Mouse (Mus musculus): ENCODE data around the gene Gm28048. TPM values are rescaled to one million over a fixed set of nuclear protein-coding genes. Genes with fewer than 3 reads are reported as not detected.

Gene Gm28048
- 130 TPM for polyA plus RNA-seq (2014; fragmentation: Illumina TruSeq; extraction: RNeasy Lipid Tissue Mini Kit (QIAGEN cat#74804); ENCODE audit: low read depth, low replicate concordance)

DNA sequence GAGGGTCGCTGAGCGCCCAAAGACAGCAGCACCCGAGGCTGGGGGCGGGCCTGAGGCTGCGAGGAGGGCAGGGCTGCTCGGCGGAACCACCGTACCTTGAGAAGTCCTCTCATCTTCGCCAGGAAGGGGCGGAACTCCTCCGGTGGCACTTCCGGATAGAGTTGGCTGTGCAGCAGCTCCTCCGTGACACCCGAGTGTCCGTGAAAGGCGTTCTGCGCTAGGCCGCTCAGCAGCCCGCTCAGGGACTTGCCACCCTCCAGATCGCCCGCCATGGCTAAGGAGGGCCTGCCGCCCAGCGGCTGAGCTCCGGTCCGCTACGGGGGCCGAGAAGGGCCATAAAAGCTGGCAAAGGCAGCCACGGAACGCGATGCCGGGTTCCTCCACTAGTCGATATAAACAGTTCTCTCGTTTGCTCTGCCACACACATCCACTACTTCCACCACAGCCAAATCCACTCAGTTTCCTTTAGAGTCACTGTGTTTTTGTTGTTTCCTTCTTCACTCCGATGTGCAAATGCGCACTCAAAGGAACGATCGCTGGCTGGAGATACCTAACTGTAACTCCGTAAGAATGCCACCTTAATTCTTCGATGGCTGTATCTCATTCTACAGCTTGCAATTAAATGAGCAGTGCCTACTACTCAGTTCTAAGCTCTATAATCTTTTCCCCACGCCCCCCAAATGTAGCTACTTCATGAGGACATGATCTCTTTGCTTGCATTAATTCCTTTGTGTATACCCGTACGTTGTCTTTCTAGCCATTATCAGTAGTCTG, at the start of gene Gm28048, which contains the start of gene Commd1:
Gm28048 (minus strand) TSS at position 107 of the 774 bp plus-strand sequence.
Commd1 (minus strand) TSS at position 399 of the 774 bp plus-strand sequence.

DNA sequence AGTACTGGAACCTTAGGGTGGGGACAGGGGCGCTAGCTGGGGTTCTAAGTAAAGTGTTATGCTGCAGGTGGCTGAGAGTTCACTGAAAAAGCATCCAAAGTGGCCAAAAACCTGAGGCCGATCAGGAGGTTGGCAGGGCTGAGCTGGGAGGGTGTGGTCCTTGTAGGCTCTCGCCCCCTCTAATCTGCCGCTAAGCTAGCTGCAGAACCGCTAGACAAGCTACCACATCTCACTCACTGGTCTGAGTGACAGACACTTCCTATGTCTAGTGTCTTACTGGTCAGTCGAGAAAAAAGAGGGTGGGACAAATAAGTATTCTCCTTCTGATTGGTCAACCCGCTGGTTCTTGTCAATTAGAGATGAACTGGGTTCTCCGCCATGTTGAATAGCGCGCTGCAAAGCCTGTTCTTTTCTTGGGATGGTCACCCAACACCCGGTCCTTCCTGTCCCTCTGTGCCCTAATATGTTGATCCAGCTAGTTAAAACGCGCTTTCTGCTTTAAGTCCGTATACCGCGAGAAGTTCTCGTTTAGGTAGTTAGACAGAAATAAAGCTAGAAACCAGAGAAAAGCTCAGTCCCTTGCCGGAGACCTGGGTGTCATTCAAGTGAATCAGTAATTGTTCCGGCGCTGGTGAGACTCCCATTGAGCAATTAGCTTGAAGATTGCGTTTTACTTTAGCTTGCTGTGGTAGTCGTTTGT, 25.7 kb upstream of the Gm28048 start, which contains the start of gene Fam161a:
Fam161a (plus strand) TSS at position 51 of the 700 bp plus-strand sequence.

DNA sequence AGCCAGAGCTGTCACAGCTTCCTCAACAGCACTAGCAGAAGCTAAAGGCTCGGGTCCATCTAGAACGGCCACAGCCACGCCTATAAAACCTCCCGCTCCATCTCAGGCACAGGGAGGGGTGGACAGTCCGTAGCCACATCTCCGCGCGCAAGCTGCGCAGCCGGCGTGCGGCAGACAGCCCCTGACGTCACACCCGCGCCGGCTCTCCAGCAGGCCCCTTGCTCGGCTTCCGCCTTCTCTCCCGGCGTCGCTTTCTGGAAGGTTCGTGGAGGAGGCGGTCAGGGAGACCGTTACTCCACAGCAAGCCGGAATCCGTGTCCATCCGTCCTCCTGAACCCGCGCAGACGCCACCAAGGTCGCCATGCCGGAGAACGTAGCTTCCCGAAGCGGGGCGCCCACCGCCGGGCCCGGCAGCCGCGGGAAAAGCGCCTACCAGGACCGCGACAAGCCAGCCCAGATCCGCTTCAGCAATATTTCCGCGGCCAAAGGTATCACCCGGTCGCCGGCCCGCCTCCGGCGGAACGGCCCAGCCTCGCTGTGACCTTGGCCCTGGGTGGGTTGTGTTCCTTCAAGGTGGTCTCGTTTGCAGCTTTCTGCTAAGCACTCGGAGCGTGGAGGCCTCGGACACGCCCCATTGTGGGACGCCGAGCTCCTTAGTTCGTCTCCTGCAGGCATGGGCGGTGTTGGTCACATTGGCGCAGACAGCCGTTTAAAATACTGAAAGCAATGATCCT, 8.7 kb upstream of the Gm28048 start, which contains the start of gene Cct4:
Cct4 (plus strand) TSS at position 127 of the 734 bp plus-strand sequence.

DNA sequence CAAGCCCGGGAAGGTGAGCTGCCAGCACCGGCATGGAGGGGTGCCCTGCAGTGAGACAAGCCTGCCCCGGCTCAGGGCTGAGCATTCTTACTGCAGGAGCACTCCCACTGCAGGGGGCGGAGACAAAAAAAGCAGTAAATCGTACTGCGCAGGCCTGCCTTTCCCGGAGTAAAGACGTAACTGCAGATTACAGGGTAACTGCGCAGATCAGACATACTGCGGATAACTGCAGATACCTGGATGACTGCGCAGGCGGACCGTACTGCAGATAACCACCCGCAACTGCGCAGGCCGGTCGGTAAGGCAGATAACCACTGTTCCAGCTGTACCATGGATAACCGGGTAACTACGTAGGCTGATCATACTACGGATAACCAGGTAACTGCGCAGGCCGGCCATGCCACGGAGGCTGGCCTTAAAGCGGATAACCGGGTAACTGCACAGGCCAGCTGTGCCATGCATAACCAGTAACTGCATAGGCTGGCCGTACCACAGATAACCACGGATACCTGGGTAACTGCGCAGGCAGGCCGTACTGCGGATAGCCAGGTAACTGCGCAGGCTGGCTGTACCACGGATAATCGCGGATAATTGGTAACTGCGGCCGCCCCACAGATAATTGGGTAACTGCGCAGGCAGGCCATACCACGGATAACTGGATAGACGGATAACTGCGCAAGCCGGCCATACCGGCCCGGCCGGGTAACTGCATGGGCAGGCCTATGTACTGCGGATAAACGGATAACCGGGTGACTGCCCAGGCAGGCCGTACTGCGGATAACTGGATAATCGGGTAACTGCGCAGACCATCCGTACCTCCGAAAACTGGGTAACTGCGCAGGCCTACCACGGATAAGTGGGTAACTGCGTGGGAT, 9.8 kb downstream of the Gm28048 start, which contains the start of gene Zrsr1:
Zrsr1 (plus strand) TSS at position 171 of the 875 bp plus-strand sequence.

DNA sequence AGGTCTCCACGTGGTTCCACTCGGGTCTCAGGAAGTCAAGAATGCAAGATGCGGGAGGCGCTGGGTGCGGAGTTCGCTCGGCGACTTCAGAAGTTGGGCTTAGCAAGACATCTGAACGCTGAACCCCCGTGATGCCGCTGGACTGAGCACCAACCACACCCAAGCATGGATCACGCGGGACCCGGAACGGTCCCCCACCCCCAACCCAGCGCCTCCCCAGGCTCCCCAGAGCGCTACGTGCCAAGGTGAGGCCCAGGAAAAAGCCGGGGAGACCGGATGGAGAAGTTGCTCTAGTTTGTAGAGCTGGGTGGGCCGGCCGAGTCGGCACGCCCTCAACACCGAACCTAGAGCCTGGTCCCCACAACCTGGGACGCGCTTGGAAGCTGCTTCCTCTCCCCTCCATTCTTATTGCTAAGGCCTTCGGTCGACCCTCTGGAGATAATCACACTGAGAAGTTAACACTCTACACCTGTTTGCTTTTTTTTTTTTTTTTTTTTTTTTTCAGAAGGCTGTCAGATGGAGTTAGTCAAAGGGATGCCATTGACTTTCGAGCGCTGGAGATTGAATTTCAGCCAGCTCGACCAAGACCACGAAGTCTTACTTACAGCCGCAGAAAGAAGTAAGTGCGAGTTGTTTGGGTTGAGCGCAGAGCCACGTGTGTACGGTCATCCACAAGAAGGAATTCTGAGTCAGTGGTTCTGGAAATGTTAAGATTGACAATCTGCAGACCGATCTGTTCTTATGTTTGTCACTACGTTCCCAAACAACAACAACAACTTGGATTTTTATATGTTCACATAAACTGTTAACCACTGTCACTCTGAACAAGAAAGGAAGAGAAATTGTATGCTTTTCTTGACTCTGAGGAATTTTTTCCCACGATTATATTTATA, 121.3 kb downstream of the Gm28048 start, which contains the start of gene B3gnt2:
B3gnt2 (minus strand) TSS at position 627 of the 893 bp plus-strand sequence.

Other genes starting within 250 kb of the Gm28048 start
- gene B3gnt2, start 121.1 kb downstream of the Gm28048 start, polyA plus RNA-seq (2014; fragmentation: Illumina TruSeq; extraction: RNeasy Lipid Tissue Mini Kit (QIAGEN cat#74804); ENCODE audit: low read depth, low replicate concordance), result 27.8 TPM
- gene Zrsr1, start 10.1 kb downstream of the Gm28048 start, polyA plus RNA-seq (2014; fragmentation: Illumina TruSeq; extraction: RNeasy Lipid Tissue Mini Kit (QIAGEN cat#74804); ENCODE audit: low read depth, low replicate concordance), result 31.7 TPM
- 61.9 TPM for gene Commd1, start 292 bp upstream of the Gm28048 start, polyA plus RNA-seq (2014; fragmentation: Illumina TruSeq; extraction: RNeasy Lipid Tissue Mini Kit (QIAGEN cat#74804); ENCODE audit: low read depth, low replicate concordance)
- gene Cct4, start 8.4 kb upstream of the Gm28048 start, polyA plus RNA-seq (2014; fragmentation: Illumina TruSeq; extraction: RNeasy Lipid Tissue Mini Kit (QIAGEN cat#74804); ENCODE audit: low read depth, low replicate concordance), result 395 TPM
- 29.5 TPM for gene Fam161a, start 25.4 kb upstream of the Gm28048 start, polyA plus RNA-seq (2014; fragmentation: Illumina TruSeq; extraction: RNeasy Lipid Tissue Mini Kit (QIAGEN cat#74804); ENCODE audit: low read depth, low replicate concordance)